Mouse (Mus musculus) T-helper 2 cell (primary cell): Measurements from ENCODE around the gene Fam198a.

Experiments used
- in situ Hi-C: fragments of 300-600 bp; cut with MboI, MseI; formaldehyde crosslinking; loops from one replicate; pipeline ENCODE4 v1.15.1; 2025; ENCODE audit warnings: high pct_unique_total_duplicates

Fam198a gene

DNA sequence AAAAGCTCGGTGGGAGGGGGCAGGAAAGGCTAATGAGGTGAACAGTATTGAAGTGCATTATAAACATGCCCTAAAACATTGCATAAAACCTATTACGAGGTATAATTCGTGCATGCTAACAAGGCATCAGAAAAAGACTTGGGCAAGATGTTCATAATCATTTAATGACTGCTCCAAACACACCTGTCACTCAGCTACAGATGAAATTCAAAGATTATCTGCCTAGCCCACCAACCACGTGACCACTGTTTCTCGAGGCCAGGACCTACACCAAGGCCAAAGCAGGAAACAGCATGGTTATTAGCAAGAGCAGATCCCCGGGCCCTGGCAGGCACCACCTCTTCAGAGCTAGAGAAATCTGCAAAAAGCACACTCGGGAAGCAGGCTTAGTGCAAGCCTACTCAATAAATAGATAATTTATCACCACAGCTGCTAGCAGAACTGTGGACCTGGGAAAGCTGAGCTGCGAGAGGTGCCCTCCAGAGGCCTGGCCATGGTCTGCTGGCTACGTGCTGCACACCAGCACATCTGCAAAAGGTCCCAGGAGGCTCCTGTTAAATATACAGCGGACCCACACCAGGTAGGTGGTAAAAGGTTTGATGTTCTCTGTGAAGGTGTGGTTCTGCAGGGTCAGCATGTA, 30.8 kb downstream of the Fam198a start:
- in situ Hi-C loops: loop anchor here (5.0 kb wide), 2 partner anchors 34 to 134 kb away; no protein-coding TSS in a partner anchor

DNA sequence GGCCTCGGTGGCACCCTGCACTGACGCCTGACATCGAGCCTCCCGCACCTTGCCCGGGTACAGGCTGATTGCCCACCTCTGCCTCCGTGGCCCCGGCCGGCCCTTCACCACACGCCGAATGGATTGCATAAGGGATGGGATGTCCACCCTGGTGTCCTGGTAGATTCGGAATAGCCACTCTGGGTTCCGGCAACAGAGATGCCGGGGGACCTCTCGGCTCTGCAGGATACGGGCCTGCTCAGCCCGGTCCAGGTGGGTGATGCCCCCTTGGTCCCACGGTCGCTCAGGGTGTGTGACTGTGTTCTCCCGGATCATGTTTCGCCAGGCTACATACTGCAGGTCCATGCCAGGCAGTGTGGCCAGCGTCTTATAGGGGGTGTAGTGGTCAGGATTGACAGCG, 31.4 kb downstream of the Fam198a start:
- in situ Hi-C loops: loop anchor here (5.0 kb wide), 2 partner anchors 35 to 135 kb away; no protein-coding TSS in a partner anchor

DNA sequence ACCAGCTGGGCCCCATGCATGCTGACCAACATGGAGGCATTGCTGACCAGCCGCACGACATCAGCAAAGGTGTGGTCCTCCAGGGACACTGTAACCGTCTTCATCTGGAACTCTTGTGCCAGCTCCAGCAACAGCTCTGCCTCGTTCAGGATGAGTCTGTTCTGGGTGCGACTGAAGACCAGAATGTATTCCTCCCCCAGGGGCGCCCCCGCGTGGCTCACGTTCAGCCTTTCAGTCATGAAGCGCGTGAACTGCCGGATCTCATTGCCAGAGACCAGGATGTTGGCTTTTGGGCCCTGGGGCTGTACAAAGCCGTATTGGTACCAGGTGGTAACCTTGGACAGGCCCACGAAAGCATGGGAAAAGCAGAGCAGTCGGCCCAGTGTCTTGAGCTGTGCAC, 31.9 kb downstream of the Fam198a start:
- in situ Hi-C loops: loop anchor here (5.0 kb wide), 2 partner anchors 35 to 135 kb away; no protein-coding TSS in a partner anchor

DNA sequence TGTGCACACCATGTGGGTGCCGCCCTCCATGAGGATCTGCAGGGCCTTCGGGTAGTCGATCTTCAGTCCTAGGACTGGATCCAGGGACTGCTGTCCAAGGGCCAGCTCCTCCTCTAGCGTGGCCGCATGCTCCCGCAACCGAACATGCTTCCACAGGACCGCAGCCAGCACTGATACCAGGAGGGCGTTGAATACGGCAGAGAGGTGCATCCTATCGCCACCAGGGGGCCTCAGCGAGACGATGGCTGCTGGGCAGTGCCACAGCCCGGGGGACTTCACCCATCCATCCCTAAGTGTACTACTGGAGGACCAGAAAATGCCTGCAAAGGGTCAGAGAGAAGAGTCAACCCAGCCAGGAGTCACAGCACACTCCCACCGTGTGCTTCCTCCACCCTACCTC, 32.7 kb downstream of the Fam198a start:
- in situ Hi-C loops: loop anchor here (5.0 kb wide), 2 partner anchors 36 to 136 kb away; no protein-coding TSS in a partner anchor

DNA sequence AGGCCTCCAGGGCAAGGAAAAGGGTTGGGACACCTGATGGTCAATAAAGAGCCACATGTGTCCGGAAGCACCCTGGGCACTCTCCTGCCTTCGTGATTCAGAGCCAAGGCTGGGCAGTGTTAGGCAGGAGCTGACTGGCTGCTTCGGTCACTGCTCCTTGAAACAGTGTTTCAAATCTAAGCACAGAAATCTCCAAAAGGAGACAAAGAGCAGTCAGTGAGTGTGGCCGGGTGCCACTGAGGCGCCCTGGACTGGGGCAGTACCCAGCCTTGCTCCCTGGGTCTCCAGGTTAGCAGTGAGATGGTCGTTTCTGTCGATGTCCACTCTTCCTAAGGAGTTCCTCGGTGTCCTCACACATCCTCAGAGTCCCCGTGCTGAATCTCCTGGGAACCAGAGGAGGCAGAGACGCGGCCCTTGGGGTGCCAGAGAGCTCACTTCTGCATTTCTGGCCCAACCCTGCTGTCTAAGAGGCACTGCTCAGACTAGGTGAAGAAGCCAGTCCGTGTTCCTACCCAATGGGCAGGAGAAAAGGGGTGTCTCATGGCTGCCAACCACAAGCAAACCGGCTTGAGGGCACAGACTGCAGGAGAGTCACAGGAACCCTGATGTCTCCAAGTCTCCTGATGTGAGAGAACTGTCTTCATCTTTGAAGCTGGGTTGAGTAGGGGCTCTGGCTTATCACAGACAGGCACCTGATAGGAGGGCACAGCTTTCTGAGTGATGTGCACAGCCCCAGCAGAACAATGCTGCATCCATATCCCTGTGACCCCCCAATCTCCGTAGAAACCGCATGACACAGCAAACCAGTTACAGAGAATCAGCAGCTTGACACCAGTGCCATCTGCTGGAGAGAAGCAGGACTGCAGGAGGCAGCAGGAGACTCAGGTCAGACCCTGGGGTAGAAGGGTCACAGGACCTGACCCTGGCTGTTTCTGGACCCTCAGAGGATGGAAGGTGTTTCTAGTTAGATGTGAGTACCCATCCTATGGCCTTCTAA, 34.0 kb downstream of the Fam198a start:
- in situ Hi-C loops: loop anchor here (5.0 kb wide), 2 partner anchors 37 to 137 kb away; no protein-coding TSS in a partner anchor

DNA sequence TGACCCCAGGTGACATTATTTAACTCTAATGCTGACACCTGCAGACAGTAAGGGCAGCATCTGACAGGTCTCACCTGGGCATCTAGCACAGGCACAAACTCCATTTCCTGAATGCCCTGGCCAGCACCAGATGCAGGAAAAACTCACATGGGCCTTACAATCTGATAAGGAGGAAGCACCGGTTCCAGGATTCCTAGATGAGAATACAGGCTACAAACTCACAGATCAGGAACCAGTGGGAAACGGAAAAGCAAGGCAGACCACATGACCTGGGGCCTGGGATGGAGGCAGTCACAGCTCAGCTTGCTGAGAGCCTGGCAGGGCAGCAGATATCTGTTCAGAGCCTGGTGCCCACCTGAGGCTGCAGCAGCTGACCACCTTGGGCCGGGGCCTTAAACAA, 38.1 kb downstream of the Fam198a start:
- in situ Hi-C loops: no loop called here

DNA sequence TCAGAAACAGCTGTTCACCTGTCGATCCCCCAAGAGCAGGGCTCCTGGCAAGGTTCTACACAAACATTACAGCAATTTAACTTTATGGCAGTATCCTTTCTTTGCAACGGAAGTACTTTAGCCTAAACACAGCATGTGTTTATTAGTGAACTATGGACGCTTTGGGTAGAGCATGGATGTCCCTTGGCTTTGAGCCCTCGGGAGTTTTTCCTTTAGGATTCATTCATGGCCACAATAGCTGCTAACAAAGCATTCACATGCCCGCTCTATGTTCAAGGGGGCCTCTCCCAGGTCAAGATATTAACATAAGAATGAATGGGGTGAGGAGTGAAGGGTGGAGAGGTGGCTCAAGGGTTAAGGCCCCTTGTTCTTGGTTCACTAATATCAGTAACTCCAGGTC, 38.7 kb downstream of the Fam198a start:
- in situ Hi-C loops: no loop called here

DNA sequence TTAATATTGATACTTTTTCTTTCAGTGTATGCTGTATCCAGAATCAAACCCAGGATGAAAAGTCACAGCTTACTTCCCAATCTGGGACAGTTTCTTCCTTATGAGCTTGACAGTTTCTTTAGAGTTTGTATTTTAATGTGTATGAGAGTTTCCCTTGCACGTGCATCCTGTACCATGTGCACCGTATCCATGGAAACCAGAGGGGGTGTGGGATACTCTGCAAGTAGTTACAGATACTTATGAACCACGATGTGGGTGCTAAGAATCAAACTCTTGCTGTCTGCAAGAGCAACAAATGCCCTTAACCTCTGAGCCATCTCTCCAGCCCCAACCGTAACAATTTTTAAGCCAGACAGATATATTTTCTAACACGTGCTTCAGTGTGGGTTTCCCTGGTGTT, 40.3 kb downstream of the Fam198a start:
- in situ Hi-C loops: no loop called here

DNA sequence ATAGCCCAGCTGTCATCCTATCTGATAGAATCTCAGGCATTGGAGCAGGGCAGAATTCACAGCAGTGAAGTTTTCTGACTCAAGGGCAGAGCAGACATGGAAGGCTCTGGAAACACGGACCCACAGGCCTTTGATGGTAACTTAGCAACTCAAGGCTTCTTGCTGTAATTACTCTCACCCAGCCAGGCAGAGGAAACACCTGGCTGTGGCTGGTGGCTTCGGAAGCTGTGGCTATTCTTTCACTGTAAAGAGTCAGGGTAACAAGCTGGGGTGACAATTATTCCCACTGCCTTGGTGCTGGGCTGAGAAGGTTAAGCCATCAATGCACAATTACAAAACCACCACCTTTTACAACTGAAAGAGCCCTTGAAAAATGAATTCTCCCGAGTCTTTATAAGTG, 42.3 kb downstream of the Fam198a start:
- in situ Hi-C loops: no loop called here

DNA sequence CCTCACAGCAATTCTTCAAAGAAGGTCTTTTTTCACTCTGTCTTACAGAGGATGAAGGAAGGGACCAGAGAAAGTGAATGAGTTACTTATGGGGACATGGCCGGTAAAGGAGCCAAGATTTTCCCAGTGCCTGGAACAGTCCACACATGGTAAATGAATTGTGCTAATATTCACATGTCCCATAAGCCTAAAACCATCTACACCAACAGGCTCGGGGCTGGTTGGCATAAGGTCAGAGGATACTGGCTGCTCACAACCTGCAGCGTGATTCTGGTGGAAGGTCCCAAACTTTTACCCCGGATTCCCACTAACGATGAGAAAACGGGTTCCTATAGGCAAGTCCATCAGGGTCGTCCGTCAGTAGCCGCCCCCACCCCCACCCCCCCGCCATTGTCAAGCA, 44.3 kb downstream of the Fam198a start:
- in situ Hi-C loops: no loop called here

DNA sequence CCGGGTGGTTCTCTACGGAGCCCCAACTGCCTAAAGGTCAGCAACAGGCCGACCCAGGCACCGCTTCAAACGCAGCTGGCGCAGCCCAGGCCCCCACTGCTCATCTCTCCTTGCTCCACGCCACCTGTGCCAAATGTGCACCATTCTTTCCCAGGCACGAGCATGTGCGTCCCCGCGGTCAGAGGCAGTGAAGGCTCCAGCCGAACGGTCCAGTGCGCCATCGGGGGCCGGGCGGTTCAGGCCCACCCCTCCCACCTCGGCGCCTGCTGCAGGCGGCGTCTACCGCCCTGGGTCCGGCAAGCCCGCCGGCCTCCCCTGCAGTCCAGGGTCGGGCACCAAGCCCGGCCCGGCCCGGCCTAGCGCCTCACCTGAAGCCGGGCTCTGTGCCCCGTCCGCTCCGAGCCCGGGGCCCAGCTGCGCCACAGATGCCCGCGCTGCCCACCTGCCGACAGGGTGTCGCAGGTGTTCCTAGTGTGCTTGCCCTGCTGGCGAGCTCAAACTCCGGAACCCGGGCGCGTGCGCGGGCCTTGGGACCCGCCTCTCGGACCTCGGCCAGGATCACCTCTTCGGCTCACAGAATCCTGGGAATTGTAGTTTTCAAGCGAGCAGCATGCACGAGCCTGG, 44.8 kb downstream of the Fam198a start:
- in situ Hi-C loops: no loop called here

DNA sequence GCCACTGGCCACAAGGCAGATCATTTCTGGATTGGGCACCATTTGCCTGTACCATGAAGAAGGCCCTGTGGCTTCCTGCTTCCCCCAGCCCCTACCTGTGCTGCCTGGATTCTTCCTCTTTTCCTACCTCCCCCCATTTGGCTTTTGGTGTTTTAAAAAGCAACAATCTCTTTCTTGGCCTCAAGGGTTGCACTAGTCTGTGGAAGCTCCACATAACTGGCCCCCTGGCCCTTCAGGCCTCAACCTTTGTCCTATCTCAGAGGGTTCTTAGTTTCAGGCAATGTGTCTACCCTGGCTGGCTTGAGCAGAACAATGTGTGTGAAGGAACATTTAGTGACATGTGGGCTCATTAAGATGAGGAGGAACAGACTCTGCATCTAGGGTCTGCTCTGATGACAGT, 46.2 kb downstream of the Fam198a start, which contains the start of gene Pomgnt2:
Gene Pomgnt2, minus strand, starts transcription at position 101 of the 400 bp plus-strand sequence.
- in situ Hi-C loops: no loop called here

DNA sequence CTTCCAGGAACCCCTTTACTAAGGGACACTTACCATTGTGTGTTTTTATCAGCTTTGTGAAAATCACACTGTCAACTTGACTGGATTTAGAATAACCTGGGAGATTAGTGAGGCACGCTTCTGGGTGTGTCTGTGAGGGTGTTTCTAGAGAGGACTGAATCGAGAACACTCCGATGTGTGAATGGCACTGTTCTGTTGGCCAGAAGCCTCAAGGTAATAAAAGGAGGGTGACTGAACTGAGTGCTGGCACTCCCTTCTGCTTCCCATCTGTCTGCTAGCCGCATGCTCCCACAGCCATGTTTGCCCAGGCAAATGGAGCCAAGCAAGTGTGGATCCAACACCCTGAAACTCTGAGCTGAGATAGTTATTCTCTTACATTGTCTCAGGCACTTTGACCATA, 47.2 kb downstream of the Fam198a start:
- in situ Hi-C loops: no loop called here

DNA sequence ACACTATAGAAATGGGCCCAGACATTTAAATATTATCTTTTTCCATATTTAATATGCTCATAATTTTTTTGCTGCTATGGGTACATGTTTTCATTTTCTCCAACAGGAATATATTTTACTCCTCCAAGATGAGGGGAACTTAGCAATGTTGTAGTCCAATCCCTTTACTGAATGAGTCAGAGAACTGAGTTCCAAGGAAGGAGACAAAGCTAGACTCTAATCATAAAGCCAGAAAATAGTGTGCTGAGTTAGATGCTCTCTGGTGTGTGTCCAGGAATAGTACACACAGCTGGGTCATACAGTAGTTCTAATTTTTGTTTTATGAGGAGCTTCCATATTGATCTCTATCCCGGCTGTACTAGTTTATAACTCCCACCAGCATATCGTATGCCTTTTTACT, 55.4 kb downstream of the Fam198a start:
- in situ Hi-C loops: no loop called here

DNA sequence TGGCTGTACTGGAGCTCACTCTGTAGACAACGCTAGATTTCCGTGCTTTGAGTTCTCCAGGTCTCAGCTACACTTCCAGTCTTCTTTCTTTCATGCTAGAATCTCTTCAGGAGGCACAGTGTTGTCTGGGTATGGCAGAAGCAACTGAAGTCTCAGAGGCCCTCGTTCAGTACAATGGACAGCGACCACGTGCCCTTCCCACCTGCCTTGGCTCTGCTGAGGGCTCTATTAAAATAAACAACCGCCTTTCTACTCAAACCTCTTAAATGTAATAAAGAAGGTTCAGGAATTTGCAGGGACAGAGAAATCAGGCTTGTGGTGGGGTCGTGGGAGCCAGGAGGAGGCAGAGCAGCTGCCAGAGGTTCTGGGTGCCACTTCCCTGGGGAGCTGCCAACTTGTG, 55.8 kb downstream of the Fam198a start:
- in situ Hi-C loops: no loop called here

DNA sequence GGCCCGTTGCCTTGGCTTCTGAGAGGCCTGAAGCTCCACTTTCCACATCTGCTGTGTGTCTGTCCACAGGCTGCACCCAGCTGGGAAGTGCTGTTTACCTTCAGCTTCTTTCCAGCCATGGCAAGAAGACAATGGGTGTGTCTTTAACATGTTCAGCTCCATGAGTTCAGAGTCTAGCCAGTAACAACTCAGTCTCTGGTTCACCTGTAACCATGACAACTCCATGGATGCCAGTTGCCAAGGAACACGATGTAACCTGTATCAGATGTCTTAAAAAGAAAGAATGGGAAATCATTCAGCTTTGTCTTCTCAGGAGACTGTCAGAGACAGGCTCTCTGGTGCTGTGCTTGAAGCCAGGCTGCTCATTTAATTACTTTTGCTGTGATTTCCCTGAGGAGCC, 58.1 kb downstream of the Fam198a start:
- in situ Hi-C loops: no loop called here

DNA sequence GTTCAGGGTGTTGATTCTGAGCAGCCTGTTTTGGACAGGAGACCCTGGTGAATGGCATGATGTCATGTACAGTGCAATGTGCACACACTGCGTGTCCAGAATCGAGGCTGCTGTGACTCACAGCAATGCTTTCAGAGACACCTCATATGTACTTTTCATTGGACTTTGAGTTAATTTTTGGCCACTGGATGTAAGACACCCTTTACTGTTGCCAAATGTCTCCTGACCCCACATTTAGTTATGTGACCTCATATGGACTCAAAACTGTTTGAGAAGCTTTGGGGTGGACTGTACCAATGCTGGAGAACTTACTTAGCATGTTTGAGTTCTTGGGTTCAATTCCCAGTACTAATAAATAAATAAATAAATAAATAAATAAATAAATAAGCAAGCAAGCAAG, 60.0 kb downstream of the Fam198a start:
- in situ Hi-C loops: no loop called here

DNA sequence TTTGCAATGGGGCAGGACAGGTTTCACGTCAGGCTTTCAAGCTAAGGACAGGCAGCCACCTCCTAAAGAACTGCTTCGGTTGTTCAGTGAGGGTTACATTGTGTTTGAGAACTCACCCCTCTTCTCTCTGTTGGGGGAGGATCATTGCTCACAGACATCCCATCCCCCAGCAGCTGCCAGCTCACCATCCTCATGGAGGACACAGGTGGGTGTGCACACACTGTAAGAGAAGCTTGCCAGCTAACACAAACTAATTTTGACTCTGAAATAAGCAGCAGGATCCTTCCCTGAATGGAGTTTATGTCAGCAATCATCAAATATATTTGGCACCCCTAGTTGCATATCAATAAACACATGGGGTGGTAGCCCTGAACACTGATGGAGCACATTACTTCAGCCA, 62.0 kb downstream of the Fam198a start:
- in situ Hi-C loops: no loop called here

DNA sequence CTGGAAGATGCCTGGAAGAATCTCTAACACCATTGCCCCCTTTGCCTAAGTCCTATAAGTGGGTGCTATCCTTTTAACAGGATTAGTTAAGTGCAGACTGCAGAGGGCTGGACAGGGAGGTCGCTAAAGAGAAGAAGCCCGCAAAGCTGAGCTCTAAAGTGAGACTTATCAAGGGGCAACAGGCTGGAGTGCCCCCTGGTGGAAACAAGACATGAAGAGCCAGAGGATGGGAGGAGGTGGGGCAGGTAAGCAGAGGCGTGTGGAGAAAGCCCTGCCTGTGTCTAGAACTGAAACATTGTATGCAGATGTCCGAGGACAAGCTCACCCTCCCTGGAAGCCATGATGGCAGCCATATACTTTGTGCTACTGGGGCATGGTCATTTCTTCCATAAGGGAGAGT, 62.8 kb downstream of the Fam198a start:
- in situ Hi-C loops: no loop called here

DNA sequence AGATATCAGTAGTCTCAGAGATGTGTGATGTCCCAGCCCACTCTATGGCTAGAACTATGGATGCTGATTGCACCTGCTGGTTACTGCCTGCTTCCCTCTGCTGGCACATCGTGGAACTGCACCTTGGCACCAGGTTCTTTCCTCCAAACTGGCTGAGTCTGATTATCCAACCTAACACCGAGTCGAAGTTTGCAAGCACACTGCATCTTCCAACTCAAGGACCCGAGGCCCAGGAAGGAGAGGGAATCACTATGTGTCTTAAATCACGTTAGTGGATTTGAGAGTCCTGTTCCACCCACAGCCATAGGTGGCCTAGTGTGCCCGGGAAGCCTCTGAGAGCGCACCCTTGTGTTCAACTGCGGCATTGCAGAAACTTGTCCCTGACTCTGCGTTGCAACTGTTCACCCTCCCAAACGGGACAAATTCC, 63.5 kb downstream of the Fam198a start:
- in situ Hi-C loops: no loop called here

DNA sequence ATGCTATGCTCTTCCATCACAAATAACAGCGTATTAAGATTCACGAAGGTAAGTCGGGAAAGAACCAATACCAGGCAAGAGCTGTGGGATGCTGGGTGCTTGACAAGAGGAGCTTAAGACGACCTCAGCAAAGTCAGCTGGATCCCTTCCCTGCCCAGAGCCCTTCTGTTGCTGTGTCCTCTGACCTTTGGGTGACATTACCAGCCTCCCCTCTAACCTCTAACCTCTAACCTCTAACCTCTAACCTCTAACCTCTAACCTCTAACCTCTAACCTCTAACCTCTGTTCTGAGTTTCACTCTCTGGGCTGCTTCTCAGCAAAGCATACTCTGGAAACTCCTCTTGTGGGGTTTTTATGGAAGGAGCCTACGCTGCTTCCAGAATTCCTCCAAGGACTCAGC, 67.3 kb downstream of the Fam198a start:
- in situ Hi-C loops: no loop called here

DNA sequence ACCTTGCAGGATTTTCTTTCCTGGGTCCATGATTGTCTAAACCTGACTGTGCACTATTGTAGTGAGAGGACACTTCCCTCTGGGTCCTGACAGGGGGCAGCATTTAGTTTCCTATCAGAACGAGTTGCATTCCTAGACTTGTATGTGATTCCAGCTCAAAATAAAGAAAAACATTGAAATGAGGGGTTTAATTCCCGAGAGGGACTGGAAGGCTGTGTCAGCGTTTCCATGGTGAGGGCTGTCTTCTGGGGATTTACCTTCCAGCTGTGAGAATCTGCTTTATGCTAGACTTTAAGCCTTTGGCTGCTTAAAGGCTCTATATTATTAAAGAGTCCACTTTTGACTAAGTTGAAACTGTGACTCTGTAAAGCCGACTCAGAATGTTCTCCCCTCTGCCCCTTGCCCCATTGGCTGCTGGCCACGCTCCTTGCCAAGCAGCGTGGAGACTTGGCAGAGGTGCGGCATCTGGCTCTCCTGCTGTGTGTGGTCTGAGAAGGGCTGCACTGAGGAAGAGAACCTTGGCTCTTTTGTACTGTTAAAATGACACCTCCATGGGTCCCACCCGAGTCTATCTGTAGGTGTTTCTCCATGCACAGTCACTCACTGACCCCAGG, 68.1 kb downstream of the Fam198a start:
- in situ Hi-C loops: no loop called here
